Mouse (Mus musculus) kidney, postnatal 10 days (tissue): ENCODE results near the gene Atpif1.
A peak's percentile ranks its signal among the peaks of the same experiment; 100 is the strongest.
"Not testable (repeated sequence)": the region's sequence is repeated elsewhere in the genome, so short reads cannot be mapped to it uniquely, and the experiment has no call there.

ENCODE experiments used
- DNase-seq: peaks from one replicate; pipeline ENCODE4 v3.0.0; 2021; ENCODE audit warnings: mixed read lengths

Gene Atpif1

GRCm38 (mm10) chr4:132491057-132491456 lies 42.4 kb downstream of the Atpif1 start:
- no peak for DNase-seq

GRCm38 (mm10) chr4:132490273-132491010 lies 43.0 kb downstream of the Atpif1 start:
- DNase-seq = no peak

GRCm38 (mm10) chr4:132488976-132489375 lies 44.5 kb downstream of the Atpif1 start:
- DNase-seq = no peak

GRCm38 (mm10) chr4:132488521-132488920 lies 44.9 kb downstream of the Atpif1 start:
- no peak for DNase-seq

- peak; percentile 52 for DNase-seq
Measured at GRCm38 (mm10) chr4:132484820-132485219, 48.6 kb downstream of the Atpif1 start.

GRCm38 (mm10) chr4:132484231-132484630 lies 49.2 kb downstream of the Atpif1 start:
- DNase-seq = no peak

- peak; percentile 84 for DNase-seq
Measured at GRCm38 (mm10) chr4:132482956-132483608, 50.4 kb downstream of the Atpif1 start.

GRCm38 (mm10) chr4:132482104-132482503 lies 51.4 kb downstream of the Atpif1 start:
- not testable (repeated sequence) for DNase-seq
